Mouse (Mus musculus) cerebellum, adult (tissue): ENCODE measurements at regions not wholly inside any gene's neighbourhood (a gene's known extent, or its start where the extent isn't known, plus 50 kb on each side); places are given as distances from the start of the nearest gene placed in this dataset.
A peak's percentile ranks its signal among the peaks of the same experiment; 100 is the strongest.

ENCODE experiments used
- ATAC-seq: cut with Nextera tagmentation; 2 replicates; pipeline ENCODE4 v1.9.2; 2017; ENCODE audit warnings: mild to moderate bottlenecking, moderate library complexity, mixed read lengths; ENCODE audit not compliant: insufficient number of reproducible peaks, low FRiP score, low TSS enrichment

DNA sequence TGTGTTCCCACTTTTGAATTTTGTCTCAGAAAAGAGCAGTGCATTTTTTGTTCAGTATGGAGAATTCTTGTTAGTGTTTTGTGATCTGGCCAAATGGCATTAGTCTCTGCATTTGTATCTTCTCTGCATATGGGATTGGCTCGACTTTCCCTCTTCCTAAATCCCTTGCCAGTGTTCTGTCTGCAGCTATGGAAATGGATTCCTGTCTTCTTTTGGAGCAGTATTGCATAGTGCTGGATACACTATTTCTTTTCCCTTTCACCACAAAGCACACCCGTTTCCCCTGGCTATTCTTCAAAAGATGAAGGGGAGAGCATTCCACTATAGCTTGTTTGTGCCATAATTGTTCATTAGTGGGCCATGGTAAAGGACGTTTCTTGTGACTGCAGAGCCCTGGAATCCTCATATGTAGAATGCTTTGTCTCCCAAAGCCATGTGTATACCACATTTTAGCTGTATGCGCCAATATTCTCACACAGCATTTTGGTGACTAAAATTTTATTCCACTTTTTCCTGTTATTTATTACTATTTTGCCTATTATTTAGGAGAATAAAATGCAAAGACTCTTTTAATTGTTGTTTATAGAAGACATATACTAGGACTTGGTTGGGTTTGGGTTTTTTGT, 197.8 kb downstream of the Hs3st1 start:
- no peak for ATAC-seq

- ATAC-seq: no peak
Observed at GRCm38 (mm10) chr5:39537044-39537443, 218.2 kb downstream of the Hs3st1 start.

DNA sequence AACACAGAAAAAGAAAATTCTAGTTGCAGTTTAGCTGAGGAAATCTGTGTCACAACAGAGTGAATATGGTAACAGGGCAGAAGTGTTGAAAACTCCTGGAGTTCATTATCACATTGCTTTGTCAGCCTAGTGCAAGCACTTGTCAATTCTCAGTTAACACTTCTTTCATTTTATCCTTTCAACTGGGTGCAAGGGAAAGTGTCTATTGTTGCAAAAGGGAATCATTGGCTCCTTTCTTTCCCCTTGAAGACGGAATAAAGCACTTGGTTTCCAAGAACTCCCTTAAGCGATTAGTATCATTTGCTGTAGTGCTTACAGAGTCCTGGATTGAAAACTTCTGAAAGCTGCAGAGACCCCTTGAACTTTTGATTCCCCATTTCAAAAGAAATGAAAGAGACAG, 218.9 kb downstream of the Hs3st1 start:
- ATAC-seq: no peak

GRCm38 (mm10) chr5:39510246-39510645, 245.0 kb downstream of the Hs3st1 start:
- no peak for ATAC-seq

DNA sequence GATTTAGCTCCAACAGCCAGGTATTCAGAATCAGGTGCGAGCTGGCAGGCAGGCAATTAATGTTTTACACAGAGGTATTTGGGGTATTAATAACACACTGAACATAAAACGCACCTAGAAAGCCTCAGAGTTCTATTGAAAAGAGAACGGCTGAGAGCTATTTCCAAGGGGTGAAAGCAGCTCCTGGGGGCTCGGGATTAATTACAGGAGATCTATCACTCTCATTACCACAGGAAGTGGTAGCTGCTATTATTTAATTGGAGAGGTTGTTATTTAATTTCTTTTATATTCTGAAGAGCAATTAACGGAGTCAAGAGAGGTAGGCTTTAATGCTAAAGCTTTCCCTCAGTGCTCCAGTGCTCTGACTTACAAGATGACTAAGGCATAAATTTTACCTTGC, 272.5 kb downstream of the Hs3st1 start:
- ATAC-seq: no peak

- ATAC-seq: peak; percentile 96
Observed at GRCm38 (mm10) chr5:39458116-39458525, 297.2 kb downstream of the Hs3st1 start.

DNA sequence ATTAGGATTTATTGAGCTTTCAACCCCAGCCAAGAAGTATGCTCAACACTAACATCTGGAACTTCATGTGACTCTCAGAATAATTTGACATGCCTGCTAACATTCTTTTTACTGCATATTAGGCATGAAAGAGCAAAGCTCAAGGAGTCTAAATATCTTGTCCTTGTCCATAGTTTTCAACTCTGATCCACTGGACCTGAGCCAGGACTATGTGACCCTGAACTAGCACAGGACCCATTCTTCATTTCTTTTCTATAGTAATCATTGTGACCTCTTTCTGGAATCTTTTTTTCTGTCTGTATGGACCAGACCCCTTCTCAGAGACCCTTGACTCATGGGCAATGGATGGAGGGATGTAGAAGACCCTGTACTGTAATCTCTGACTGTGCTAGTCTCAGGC, 301.6 kb downstream of the Hs3st1 start:
- ATAC-seq: no peak

DNA sequence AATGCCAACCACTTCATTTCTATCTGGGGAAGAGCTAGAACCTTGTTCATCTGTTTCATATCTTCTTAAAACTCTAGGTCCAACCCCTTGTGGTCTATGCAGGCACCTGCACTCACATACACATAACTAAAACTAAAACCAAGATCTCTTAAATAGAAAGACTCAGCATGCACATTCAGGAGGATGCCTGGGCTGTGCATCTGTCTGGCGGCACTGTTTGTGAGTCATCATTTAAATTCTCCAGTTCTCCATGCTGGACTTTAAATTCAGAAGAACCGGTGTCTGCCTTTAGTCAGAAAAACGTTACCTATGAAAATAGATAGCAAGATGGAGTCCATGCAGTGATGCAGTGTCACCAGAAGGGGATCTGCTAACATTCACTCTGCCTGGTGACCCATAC, 314.5 kb downstream of the Hs3st1 start:
- no peak for ATAC-seq

DNA sequence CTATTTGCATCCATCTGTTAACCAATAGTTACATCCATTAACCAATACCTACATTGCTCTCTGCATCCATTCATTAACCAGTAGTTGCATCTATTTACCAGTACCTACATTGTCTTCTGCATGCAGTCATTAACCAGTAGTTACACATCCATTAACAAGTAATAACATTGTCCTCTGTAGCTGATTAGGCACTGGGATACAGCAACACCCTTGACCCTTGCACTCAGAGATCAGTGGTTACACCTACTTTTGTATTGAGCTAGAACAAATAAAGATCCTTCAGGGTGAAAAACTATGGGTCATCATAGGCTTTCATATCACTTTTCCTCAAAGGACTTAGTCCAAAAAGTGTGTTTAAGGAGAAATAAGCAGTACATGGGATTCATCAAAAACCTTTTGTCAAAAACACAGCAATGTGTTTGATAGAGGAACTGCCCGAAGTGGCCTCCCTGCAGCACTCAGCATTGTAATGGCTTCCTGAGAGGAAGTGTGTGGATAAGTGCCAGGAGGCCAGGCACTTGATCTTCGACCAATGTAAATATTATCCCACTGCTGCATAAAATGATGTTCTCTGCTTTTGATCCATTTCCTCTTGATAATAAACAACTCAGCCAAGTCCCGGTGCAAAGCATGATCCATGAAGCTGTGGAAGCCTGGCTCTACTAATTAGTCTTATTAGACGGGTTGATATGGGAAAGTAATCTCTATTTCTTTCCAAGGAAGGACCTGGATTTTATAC, 317.6 kb downstream of the Hs3st1 start:
- no peak for ATAC-seq

- ATAC-seq: no peak
Observed at GRCm38 (mm10) chr5:39426053-39426452, 329.2 kb downstream of the Hs3st1 start.

GRCm38 (mm10) chr5:39423720-39424119, 331.6 kb downstream of the Hs3st1 start:
- no peak for ATAC-seq

GRCm38 (mm10) chr5:39418795-39419194, 336.5 kb downstream of the Hs3st1 start:
- ATAC-seq: peak; percentile 58; the same call in 1 of the 2 replicates

DNA sequence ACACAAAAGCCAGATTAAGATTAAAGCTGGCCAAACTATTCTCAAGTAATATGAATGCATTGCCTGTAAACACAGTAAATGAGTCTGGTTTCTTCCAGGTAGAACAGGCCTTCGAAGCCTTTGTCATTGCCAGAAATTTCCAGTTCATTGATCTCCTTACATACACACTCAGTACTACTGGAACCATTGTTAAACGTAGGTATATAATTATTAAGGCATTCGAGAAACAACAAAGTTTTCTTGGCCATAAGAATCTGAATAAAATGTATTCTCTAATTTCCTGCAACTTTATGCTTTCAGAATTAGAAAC, 337.5 kb downstream of the Hs3st1 start:
- ATAC-seq: no peak

- no peak for ATAC-seq
Observed at GRCm38 (mm10) chr5:39417121-39417844, 338.0 kb downstream of the Hs3st1 start.

DNA sequence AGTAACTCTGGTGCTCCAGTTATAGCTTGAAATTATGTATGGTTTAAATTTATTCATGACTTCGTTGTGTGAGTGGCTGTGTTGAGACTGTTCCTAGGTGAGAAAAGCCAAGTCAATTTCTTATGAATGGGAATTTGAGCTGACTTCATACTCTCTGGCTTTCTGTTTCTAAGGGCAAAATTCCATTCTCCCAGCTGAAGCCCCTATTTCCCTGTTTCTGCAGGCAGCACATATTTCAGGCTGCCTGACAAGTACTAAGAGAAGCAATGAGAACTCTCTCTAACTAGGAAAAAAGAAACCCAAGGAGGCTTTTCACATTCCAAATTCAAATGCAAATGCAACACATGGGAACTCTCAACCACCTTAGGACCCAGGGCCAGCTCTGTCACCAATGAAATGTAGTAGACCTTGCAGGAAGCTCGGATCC, 338.7 kb downstream of the Hs3st1 start:
- no peak for ATAC-seq

- no peak for ATAC-seq
Observed at GRCm38 (mm10) chr5:39412756-39413155, 342.5 kb downstream of the Hs3st1 start.

DNA sequence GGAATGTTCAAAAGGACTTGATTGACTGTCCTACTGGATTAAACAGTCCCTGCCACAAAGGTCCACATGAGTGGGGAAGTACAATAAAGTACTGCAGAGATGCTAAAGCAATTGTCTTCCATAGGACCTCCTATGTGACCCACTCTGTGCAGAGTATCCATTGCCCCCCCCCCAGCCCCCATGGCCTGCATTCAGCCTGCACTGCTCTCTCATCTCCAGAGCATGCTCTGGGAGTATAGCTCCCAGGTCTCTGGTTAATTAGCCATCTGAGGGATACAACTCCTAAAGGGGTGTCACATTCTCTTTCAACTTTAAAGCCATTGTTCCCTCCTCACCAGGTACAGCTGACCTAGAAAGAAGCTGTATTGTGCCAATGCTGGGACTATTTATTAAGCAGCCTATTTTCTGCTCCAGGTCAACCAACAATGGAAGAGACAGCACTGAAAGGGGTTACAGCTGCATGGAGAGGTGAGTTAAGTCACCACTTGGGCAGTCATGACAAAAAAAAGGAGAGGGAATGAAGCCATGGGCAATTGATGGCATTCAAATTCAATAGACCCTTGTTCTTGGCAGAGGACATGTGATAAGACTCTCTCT, 364.8 kb downstream of the Hs3st1 start:
- ATAC-seq: no peak

DNA sequence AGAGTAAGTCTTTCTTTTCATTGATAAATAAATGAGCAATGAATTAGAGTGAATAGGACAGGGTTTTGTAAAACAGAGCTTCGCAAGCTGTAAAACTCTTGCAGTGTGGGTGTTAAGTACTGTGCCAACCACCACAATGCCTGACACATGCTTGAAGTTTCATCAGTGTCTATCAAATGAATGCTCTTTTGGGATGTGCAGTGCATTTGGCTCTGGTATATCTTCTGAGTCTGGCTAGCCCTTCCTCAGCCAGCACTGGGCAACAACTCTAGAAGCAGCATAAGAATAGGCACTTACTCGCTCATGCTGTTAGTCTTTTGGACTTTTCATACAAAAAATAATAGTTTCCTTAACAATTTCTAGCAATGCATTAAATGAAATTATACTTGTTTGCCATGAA, 370.9 kb downstream of the Hs3st1 start:
- no peak for ATAC-seq

DNA sequence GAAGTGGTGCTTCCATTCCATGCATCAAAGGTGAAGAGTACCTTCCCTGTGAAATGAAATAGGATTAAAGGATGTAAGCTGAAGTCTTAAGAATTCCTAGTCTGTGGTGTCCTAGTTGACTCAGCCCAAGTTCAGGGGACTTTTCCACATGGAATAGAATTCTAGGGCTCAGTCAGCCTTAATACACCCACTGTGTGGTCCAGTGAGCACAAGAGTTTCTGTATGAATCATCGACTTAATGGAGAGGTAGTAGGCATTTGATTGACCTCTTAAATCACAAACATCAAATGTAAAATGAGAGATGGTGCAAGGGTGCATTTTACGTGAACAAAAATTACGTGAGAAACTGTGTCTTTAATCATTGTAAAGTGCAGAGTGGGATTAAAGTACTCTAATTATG, 381.1 kb downstream of the Hs3st1 start:
- no peak for ATAC-seq

DNA sequence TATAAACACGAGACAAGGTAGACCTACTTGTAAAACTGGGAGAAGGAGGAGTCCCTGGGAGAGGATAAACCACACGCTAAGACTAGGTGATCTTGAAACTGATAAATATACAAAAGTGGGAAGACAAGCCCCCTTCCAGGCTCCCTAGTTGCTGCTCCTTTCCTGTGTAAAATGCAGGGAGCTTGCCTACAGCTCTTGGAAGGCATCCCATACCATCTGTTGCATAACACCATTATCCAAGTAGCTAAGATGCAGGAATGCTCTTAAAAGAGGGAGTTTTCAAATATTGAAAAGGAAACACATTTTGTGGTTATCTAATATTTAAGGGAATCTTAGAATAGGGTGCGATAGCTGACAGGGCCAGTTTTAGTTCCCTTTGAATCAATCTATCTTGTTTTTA, 406.6 kb downstream of the Hs3st1 start:
- ATAC-seq: no peak

DNA sequence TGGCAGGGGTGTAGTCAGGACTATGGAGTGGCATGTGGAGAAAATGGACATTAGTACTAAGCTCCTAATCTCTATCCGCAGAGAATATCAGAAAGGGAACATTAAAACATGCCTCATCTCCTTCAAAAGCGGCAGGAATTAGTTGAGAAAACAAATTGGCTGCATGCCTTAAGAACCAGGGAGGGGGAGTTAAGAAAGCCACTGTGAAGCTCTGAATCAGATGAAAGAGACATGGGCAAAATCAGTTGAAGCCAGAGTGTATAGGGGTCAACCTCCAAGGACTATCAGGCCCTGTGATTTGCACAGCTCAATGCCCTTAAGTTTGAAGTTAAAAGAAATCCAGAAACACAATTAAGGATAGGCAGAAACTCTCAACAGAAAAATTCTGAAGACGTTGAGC, 408.3 kb downstream of the Hs3st1 start:
- ATAC-seq: no peak
